Mouse (Mus musculus) right cerebral cortex, postnatal 4 days (tissue): ENCODE measurements around the gene A1cf.

Experiments used
- DNase-seq: peaks from one replicate; pipeline ENCODE4 v3.0.0-alpha.2; 2022

Gene A1cf

DNA sequence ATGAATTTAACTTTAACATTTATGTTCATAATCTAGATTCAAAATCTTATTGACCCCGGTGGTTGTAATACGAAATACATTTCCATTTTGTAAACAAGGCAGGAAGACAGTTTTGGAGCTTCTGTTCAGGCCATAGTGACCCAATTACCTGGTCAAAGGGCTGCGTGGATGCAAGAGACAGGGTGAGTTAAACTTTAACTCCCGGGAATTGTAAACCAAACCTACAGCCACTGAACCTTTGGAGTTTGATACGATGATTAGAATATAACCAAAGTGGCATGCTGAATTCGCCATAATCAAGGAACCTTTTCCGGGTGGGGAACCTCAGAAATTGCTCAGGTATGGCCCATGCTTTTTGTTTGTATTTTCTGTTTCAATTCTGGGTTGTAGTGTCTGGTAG is at the start of gene A1cf:
TSS of gene A1cf (plus strand) at position 244 of the 400 bp plus-strand sequence.
- DNase-seq = no peak

DNA sequence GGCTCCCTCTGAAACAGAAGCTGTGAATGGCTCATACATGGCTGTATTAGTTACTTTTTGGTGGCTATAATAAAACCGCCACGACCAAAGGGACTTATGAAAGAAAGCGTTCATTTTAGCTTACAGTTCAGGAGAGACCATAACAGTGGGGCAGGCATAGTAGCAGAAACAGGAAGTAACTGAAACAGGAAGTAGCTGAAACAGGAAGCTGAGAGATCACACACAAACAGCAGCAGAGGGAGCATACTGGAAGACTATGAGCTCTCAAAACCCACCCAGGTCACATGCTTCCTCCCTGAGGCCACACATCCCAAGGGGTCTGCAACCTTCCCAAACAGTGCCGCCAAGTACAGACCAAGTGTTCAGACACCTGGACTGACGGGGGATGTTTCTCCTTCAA is 34.3 kb upstream of the A1cf start:
- no peak for DNase-seq

DNA sequence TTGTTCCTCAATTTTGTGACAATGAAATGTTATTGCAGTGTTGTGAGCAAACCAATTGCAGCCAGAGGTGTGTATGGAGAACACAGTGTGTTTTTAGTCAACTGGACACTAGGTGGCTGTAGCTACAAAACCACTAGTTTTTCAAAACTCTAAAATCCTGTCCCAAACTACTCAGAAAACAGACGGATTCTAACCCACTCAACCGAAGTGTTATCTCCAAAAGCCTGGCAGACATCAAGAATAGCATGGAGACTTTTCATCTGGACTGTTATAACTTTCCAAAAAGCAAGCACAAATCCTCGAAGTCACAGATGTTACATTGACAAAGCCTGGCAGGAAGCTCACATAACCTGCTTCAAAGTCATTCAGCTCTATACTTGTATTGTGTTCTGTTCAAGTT is 6.7 kb upstream of the A1cf start:
- no peak for DNase-seq

DNA sequence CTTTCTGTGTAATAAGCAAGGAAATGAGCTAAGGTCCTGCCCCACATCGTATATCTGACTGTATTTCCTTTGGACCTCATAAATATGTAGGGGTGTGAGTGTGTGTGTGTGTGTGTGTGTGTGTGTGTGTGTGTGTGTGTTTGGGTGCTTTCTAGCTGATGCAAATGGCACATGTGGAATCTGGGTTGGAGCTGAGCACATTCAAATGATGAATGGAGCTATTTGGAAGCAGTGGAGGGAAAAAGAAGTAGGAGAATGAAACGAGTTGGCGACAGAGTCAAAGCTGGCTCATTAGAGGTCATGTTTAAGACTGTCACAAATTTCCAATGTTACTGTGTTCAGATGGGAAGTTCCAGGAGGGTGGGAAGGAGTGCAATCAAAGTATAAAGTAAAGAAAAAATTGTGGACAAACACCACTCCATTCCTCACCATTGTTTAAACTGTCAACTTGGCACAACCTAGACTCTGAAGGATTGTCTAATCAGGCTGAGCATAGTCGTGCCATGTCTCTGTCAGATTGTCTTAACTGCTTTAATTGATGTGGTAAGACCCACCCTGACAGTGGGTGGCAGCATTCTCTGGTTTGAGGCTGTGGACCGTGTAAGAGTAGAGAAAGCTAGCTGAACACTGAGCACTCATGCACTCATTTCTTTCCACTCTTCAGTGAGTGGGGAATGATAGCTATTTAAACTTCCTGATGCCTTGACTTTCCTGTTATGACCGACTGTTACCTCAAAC is 5.9 kb upstream of the A1cf start:
- no peak for DNase-seq

DNA sequence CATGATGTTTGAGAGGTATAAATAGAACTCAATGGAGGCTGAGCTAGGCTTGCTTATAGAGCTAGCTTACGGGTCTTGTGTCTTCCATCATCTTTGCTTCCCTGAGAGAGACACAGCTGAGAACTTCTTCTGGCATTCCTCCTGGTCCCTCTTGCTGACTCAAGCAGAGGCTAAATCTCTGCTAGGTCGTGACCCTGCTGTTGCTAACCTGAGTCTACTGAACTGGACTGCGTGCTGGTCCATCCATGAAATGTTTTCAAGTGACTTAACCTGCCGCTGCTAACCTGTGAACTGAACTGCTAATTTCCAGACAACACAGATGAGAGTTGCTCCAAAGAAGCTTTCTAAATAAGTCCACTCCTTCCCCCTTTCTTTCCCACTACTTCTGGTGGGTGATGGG is 3.1 kb upstream of the A1cf start:
- no peak for DNase-seq

DNA sequence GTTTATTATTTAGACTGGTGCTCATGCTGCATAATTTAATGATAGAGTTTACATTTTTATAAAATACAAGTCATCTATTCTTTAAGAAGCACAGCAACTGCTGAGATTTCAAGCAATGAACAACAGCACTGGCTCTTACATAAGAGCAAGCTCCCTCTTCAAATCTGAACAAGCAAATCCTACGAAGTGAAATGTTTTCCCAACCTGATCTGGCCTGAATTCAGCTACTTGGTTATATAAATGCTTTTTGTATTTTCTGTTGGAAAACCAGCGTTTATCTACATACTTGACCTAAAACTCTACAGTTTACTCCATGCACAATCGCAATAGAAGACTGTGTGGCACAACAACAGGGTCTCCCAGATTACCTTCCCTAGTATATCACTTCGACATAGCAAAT is 488 bp upstream of the A1cf start:
- no peak for DNase-seq

DNA sequence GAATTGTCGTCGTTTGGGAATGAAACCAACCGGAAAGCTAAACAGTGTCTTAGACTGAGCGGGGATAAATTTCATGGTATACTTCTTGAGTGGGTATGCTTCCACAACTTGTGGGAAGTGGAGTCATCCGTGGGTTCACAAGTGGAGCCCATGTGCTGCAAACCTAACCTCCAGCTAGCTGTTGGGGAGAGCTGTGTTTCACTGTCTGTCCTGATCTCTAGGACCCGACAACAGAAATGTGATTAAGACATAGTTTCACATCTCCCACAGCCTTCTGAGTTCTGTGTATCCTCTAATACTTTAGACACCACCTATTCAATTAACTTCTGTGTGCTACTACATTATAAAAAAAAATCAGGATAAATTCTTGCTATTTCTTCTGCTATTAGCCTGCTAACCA is 407 bp downstream of the A1cf start:
- DNase-seq = no peak

DNA sequence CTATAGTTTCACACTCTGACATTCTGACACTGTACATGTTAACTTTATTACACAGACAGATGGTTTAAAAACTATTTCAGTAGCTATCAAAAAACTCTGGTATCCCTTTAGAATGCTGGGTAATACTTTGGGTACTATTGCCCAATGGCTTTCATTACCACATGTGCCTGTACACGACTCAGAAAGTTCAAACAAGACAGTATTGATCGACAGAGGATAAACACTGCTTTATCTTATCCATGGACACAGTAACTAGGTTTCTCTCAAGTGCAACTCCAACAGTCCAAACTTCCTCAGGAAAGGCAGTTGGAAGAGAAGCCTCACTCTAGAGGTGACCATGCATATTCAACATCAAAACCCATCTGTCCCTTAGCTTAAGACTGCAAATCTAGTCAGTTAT is 2.8 kb downstream of the A1cf start:
- DNase-seq = no peak

DNA sequence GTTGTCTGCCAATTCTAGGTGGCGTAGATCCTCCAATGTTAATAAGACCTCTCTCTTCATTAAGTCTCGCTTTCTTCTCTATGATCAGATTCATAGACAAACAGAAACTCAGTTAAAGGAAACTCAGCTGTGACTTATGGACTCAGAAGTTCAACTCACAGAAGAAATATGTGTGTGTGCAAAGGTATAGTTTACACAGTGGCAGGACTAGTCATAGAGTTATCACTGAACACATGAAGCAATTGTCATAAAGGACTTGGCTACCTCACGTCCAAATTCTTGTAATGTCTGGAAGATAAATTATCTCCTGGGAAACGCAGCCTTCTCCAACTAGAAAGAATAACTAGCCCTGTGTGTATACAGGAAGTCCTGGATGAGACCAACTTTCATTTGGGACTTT is 9.4 kb downstream of the A1cf start:
- DNase-seq = no peak

DNA sequence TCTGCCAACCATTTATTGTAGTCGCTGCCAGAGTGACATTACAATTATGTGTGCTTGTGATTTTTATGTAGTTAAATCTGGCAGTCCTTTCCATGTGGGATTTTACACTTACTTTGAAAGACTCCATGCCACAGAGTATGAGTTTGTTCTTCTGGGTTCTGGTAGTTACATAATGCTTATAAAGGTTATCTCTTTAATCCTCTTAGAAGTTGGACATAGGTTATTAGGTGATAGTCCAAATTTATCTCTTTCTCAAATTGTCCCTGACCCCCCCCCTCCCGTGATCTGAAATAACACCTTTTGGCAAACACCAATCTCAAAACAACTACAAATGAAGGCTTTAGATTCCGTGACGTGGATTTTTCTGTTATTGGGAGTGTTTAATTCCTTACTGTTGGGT is 16.0 kb downstream of the A1cf start:
- DNase-seq = no peak

DNA sequence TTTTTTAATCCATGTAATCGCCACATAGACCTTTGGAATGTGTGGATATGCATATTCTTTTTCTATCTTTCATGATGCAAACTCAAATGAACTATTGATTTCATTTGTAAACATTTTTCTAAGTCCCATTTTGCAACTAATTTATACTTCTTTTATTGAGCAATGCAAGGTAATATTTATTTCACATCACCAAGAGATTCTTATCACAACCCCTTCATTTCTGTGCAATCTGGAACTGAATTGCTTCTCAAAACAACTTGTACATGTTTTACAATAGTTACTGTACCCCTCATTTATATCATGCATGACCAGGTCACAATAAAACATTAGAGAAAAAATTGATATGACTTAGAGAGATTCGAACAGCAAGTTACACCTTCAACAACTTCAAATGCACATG is 18.7 kb downstream of the A1cf start:
- no peak for DNase-seq

DNA sequence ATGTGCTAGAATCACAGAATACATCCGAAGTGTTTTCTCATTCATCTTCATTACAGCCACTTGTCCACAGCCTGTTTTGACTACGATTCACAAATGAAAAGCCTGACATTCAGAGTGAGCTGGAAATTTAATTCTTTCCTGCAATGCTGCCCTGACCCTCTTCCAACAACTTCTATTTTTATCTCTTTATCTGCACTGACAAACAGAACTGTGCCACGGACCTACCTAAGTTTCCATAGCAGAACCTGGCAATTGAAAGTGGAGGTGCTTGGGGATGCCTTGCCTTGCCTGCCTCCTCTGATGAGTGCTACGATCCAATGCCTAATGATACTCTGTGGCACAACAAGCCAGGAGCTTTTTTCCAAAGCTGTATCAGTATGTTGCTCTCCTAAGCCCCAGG is 21.4 kb downstream of the A1cf start:
- DNase-seq = no peak

DNA sequence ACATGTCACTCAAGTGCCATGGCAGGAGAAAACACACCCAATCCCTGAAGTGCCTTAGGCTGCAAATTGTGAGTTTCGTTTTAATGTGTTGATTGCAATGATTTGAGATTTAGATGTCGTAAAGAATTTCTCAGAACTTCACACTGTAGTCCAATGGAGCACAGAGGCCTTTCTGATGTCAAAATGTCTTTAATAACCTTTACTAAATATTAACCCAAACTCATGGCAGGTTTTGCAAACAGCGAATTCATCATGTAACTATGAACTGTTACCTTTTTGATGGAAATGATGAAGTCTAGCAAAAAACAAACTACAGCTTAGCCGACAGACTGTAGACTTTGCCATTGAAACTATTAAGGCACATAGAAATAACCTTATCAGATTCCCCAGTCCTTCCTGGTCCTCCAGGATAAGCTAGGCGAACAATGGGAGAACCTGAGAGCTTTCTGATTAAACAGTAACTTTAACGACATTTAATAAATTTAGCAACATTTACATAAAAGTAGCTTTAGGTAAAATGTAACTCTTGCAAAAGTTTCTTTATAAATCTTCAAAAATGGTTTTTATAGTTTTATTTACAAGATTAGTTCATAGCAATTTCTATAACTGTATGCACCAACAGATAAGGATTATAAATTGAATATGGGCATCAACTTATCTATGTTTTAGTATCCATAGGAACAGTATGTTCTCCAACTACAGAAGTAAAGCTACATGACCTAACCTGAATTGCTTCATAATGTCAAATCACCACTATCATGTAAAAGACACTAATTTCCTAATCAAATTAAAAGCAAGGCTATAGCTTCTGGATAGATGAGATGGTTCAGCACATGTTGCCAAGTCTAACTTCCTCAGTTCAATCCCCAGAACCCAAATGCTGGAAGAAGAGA is 22.7 kb downstream of the A1cf start:
- no peak for DNase-seq

DNA sequence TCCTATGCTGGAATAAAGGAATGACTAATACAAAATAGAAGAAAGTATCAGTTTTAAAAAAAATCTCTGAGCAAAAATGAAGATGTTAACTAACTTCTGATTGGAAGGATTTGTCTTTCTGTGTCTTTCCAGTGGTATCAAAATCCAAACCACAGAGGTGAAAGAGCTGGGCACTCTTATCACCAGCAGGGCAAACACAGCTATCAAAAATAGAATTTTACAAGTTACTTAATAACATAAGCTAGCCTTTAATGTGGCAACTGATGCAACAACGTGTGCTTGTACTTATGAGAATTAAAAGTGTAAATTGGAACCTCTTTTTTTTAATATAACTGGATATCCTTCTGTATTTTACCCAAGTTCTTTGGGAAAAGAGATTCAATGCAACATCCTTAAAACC is 27.4 kb downstream of the A1cf start:
- DNase-seq = no peak

DNA sequence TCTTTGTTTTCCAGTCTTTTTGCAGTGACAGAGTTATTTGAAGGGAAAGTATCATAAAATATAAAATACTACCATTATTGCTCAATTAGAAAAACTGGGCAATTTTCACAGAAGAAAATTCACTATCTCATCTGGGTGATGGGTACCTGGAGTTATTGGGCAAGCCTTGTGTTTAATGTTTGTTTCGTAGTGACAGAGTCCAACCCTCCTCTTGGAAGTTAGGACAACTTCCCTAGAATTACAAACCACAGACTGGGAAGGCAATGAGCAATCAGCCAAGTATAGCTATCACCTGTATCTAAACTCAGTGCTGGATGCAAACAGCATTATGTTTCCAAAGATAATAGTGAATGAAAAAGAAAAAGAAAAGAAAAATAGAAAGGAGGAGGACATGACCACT is 28.1 kb downstream of the A1cf start:
- DNase-seq = no peak

DNA sequence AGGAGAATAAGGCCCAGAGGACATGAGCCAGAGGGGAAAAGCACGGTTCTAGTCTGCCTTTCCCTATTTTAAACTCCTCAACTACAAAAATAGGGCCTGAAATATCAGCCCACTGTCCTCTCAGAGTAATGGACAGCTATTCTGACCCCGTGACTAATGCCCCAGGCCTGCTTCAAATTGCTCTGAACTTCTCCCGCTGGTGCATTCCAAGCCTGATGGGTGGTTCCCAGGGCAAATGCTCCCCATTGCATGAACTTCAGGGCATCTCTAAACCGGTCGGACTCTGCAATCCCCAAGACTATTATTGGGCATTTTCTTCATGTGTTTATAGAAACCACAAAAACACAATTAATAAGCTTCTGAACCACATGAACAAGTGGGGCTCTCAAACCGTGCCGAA is 37.1 kb downstream of the A1cf start:
- no peak for DNase-seq

DNA sequence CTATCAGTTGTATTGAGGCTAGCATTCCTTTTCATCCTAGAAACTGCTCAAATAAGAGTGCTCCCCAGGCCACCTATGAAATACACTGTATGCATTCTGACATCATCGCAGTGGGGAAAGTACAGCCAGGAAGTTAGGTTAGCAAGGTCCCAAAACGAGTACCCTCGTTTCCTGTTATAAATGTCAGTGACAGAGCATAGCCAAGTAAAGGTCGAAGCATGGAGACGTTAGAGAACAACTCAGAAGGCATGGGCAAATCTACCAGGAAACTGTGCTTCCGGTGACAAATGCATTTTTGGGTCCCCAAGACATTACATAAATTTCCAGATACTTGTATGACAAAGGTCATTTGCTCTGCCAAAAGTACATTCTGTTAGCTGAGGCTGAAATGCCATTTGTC is 41.9 kb downstream of the A1cf start:
- DNase-seq = no peak

DNA sequence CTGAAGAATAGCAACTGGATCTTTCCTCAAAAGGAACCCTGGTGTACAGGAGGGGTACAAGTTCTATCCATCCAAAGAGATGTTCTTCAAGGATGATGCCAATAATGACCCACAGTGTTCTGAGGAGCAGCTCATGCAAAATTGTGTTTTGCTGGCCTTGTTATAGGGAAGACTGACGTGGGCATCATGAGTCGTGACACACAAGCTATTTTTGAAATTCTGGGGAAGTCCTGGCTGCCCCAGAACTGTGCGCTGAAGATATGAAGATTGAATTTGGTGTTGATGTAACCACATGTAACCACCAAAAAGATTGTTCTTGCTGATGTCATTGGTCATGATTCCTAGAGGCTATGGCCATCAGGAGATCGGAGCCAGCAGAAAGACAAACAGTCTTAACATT is 45.4 kb downstream of the A1cf start:
- DNase-seq = no peak

DNA sequence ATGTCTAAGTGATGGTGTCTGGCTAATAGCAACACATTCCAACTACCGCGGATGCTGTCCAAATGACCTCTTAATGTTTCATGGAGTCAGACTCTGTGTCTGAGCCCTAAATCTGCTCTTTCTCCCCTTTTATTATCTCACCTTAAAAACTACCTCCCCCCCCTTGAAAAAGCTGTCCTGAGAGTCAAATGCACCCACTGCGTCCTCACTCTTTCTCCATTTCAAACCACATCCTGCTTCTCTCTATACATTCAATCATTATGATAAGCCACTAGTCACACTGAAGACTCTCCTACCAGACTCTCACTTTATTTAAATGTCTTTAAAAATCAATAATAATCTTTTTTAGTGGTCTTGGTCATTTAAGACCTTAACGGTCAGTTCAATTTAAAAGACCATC is 51.8 kb downstream of the A1cf start:
- no peak for DNase-seq

DNA sequence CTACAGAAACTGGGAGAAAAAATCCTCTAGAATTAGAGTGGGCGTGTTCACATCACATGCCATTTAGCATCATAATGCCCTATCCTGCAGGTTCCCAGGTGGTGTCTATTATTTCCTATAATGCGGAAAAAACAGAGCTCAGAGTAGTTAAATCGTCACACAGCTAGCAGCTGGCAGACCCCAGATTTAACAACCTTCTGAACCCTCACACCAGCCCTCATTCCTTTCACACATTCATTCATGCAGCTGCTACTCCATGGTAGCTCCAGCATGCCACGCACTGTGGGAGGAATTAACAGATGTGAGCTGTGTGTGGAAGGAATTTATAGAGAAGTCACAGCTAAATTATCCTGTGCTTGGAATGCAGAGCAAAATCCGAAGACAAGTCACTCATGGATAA is 53.3 kb downstream of the A1cf start:
- no peak for DNase-seq

DNA sequence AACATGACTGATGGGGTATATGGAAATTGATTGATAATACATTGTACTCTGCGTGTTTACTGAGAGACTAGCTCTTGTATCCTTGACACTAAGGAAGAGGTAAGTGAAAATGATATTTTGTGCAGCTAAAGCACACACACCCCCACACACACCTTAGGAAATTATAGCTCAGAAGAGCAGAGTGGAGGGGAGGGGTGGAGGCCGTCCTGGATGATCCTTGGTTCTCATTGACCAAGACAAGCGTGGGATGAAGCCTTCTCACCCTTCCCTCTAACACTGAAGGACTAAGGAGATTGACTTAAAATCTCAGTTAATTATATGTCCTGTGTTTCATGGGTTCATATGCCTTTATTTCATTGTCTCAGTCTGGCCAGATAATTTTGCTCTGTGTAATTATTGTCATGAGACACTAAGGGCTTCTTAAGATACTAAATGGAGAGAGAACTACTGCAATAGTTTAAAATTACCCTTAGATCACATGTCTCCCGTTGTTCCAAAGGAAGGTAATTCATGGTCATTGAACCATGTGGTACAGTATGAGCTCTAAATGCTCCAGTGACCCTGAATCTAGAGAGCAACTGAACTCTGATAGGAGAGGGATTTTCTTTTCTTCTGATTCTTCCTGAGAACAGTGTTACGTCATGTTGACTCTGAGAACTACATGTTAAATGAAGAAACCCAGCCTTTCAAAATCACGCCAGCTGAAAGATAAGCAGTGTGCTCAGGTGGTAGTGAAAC is 55.2 kb downstream of the A1cf start:
- DNase-seq = no peak

DNA sequence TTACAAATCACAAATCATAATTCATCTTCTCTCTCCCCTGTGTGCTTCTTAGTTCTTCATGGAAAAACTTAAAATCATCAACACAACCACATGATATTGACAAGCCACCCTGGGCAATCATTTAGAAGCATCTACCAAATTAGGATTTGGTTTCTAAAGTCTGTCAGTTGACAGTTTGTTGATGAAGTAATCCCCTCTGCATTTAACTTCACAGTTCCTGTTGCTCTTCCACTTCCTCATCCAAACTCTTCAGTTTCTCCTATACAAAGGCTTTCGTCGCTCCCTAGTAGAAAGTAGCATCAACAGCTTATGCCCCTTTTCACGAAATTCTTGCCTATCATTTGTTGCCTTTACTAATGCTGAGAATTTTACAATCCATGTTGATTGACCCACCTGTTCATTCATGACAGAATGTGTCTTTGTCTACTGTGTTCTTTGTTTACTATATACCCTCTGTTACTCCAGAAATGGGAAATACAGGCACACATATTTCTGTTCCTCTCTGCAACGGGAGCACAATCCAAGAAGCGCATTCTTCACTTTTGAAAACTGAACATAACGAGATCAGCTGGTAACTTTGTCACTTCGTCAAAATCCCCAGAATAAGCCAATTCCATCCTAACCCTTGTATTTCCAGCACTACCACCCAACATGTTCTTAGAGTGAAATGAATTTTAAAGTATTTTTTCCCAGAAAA is 82.4 kb downstream of the A1cf start:
- DNase-seq = no peak

DNA sequence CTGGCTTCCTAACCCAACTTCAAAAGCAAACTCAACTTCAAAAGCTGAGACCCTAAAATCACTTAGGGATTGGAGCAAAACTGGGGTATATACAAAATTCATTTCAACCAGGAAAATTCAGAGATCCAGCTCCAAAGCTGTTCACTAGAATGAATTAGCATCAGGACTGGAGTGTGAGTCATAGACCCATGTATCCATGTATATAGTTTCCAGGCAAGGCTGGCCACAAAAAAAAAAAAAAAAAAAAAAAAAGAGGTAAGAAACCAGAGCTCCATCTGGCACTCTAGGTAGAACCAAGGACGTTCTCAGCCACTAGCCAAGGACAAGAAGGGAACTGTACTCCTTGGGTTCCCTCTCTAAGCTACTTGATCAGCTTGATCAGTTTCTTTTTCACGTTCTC is 85.2 kb downstream of the A1cf start:
- DNase-seq = no peak
